Mouse (Mus musculus): ENCODE measurements around the gene Kmt2e. TPM values are rescaled to one million over a fixed set of nuclear protein-coding genes. Genes with fewer than 3 reads are reported as not detected.
"Not testable (repeated sequence)": the region's sequence is repeated elsewhere in the genome, so short reads cannot be mapped to it uniquely, and the experiment has no call there.

The Kmt2e gene
- polyA plus RNA-seq, 1 experiment from 2014 or later = 34.3 TPM

- peak overlapping the region; percentile 98 for H3K9ac ChIP-seq
- no peaks in the 10 kb centered on the region for H3K36me3 ChIP-seq (replicated peaks)
- no peaks in the 10 kb centered on the region for H3K27me3 ChIP-seq
- peak overlapping the region; percentile 100 for H3K27ac ChIP-seq (replicated peaks)
- ATAC-seq (ENCODE audit: insufficient read depth) = no peak
- peak overlapping the region; percentile 88 for H3K4me2 ChIP-seq
- no peaks in the 10 kb centered on the region for H3K9me3 ChIP-seq (replicated peaks)
- under 1% methylated on average over 46 of the region's 46 CpGs for WGBS (ENCODE audit: insufficient replicate concordance)
- peaks cover 26% of the 10 kb centered on the region for H3K4me1 ChIP-seq (replicated peaks)
- H3K4me3 ChIP-seq (replicated peaks) = peak overlapping the region; percentile 97
These were observed 599 bp downstream of the Kmt2e start for GRCm38 (mm10) chr5:23434598-23435481.

GRCm38 (mm10) chr5:23435482-23436125 lies 1.4 kb downstream of the Kmt2e start:
- Histone ChIP-seq H3K9ac (peak overlapping the region; percentile 98), H3K4me3 (replicated peaks) (peak overlapping the region; percentile 97), H3K4me2 (peak overlapping the region; percentile 88), H3K27ac (replicated peaks) (peak overlapping the region; percentile 100), H3K4me1 (replicated peaks) (peaks cover 23% of the 10 kb centered on the region), H3K36me3 (replicated peaks) (no peaks in the 10 kb centered on the region), H3K27me3 (no peaks in the 10 kb centered on the region), H3K9me3 (replicated peaks) (no peaks in the 10 kb centered on the region)
- no peak for ATAC-seq (ENCODE audit: insufficient read depth)
- WGBS (ENCODE audit: insufficient replicate concordance) = under 1% methylated on average over 13 of the region's 13 CpGs

- no peaks in the 10 kb centered on the region for H3K27me3 ChIP-seq
- no peak for ATAC-seq (ENCODE audit: insufficient read depth)
- no peaks in the 10 kb centered on the region for H3K9me3 ChIP-seq (replicated peaks)
- H3K9ac ChIP-seq = peak overlapping the region; percentile 20; the same call in 1 of the 2 replicates
- WGBS (ENCODE audit: insufficient replicate concordance) = 29% methylated on average over 2 of the region's 2 CpGs
- peak overlapping the region; percentile 88 for H3K4me2 ChIP-seq
- H3K36me3 ChIP-seq (replicated peaks) = no peaks in the 10 kb centered on the region; the same call in 1 of the 2 replicates
- H3K4me3 ChIP-seq (replicated peaks) = peak overlapping the region; percentile 97
- H3K27ac ChIP-seq (replicated peaks) = no peak overlapping the region
- H3K4me1 ChIP-seq (replicated peaks) = peaks cover 23% of the 10 kb centered on the region
These were observed 2.5 kb downstream of the Kmt2e start for GRCm38 (mm10) chr5:23436735-23437134.

- Histone ChIP-seq H3K36me3 (replicated peaks) (no peaks in the 10 kb centered on the region; the same call in 1 of the 2 replicates), H3K27ac (replicated peaks) (no peak overlapping the region), H3K27me3 (no peaks in the 10 kb centered on the region), H3K4me3 (replicated peaks) (no peak overlapping the region), H3K4me2 (no peak overlapping the region), H3K9ac (no peak overlapping the region), H3K9me3 (replicated peaks) (no peaks in the 10 kb centered on the region), H3K4me1 (replicated peaks) (peaks cover 43% of the 10 kb centered on the region)
- ATAC-seq (ENCODE audit: insufficient read depth) = no peak
- whole genome bisulfite sequencing (ENCODE audit: insufficient replicate concordance) = 61% methylated on average over 3 of the region's 3 CpGs
These were observed 5.6 kb downstream of the Kmt2e start for GRCm38 (mm10) chr5:23439857-23440256.

GRCm38 (mm10) chr5:23440572-23440971 lies 6.3 kb downstream of the Kmt2e start:
- Histone ChIP-seq H3K36me3 (replicated peaks) (peaks cover 2% of the 10 kb centered on the region), H3K9me3 (replicated peaks) (no peaks in the 10 kb centered on the region), H3K4me2 (no peak overlapping the region), H3K27ac (replicated peaks) (no peak overlapping the region), H3K9ac (no peak overlapping the region), H3K4me1 (replicated peaks) (peaks cover 43% of the 10 kb centered on the region), H3K4me3 (replicated peaks) (no peak overlapping the region), H3K27me3 (no peaks in the 10 kb centered on the region)
- ATAC-seq (ENCODE audit: insufficient read depth) = no peak

GRCm38 (mm10) chr5:23441916-23442315 lies 7.7 kb downstream of the Kmt2e start:
- no peaks in the 10 kb centered on the region for H3K27me3 ChIP-seq
- peaks cover 7% of the 10 kb centered on the region for H3K36me3 ChIP-seq (replicated peaks)
- no peak overlapping the region for H3K9ac ChIP-seq
- WGBS (ENCODE audit: insufficient replicate concordance) = 86% methylated on average over 1 of the region's 1 CpGs
- no peak overlapping the region for H3K4me3 ChIP-seq (replicated peaks)
- H3K9me3 ChIP-seq (replicated peaks) = no peaks in the 10 kb centered on the region
- H3K27ac ChIP-seq (replicated peaks) = no peak overlapping the region
- H3K4me1 ChIP-seq (replicated peaks) = peaks cover 38% of the 10 kb centered on the region
- no peak for ATAC-seq (ENCODE audit: insufficient read depth)
- H3K4me2 ChIP-seq = no peak overlapping the region

GRCm38 (mm10) chr5:23444411-23444810 lies 10.2 kb downstream of the Kmt2e start:
- WGBS (ENCODE audit: insufficient replicate concordance) = 20% methylated on average over 4 of the region's 4 CpGs
- peaks cover 34% of the 10 kb centered on the region for H3K4me1 ChIP-seq (replicated peaks)
- no peak overlapping the region for H3K4me3 ChIP-seq (replicated peaks)
- H3K9me3 ChIP-seq (replicated peaks) = no peaks in the 10 kb centered on the region
- H3K27ac ChIP-seq (replicated peaks) = no peak overlapping the region
- no peaks in the 10 kb centered on the region for H3K27me3 ChIP-seq
- no peak overlapping the region for H3K9ac ChIP-seq
- peak; percentile 56; the same call in 1 of the 2 replicates for ATAC-seq (ENCODE audit: insufficient read depth)
- peaks cover 9% of the 10 kb centered on the region for H3K36me3 ChIP-seq (replicated peaks)
- H3K4me2 ChIP-seq = peak overlapping the region; percentile 32; the same call in 1 of the 2 replicates

GRCm38 (mm10) chr5:23453561-23453960 lies 19.3 kb downstream of the Kmt2e start:
- H3K27me3 ChIP-seq; H3K9ac ChIP-seq; H3K4me1 ChIP-seq (replicated peaks); ATAC-seq (ENCODE audit: insufficient read depth); H3K4me2 ChIP-seq; H3K4me3 ChIP-seq (replicated peaks); H3K9me3 ChIP-seq (replicated peaks); H3K27ac ChIP-seq (replicated peaks): not testable (repeated sequence)
- 84% methylated on average over 2 of the region's 2 CpGs for WGBS (ENCODE audit: insufficient replicate concordance)
- peaks cover 48% of the 10 kb centered on the region for H3K36me3 ChIP-seq (replicated peaks)

- H3K4me2 ChIP-seq = no peak overlapping the region
- H3K36me3 ChIP-seq (replicated peaks) = peaks cover 52% of the 10 kb centered on the region
- H3K27ac ChIP-seq (replicated peaks) = no peak overlapping the region
- H3K4me1 ChIP-seq (replicated peaks) = peaks cover 8% of the 10 kb centered on the region
- no peak for ATAC-seq (ENCODE audit: insufficient read depth)
- no peak overlapping the region for H3K4me3 ChIP-seq (replicated peaks)
- no peaks in the 10 kb centered on the region for H3K27me3 ChIP-seq
- H3K9ac ChIP-seq = no peak overlapping the region
- H3K9me3 ChIP-seq (replicated peaks) = no peaks in the 10 kb centered on the region
- WGBS (ENCODE audit: insufficient replicate concordance) = 61% methylated on average over 2 of the region's 2 CpGs
These were observed 27.4 kb downstream of the Kmt2e start for GRCm38 (mm10) chr5:23461688-23462087.

GRCm38 (mm10) chr5:23464247-23464646 lies 30.0 kb downstream of the Kmt2e start:
- WGBS (ENCODE audit: insufficient replicate concordance) = 95% methylated on average over 3 of the region's 3 CpGs

GRCm38 (mm10) chr5:23464743-23465142 lies 30.5 kb downstream of the Kmt2e start:
- Histone ChIP-seq H3K27me3 (no peaks in the 10 kb centered on the region), H3K27ac (replicated peaks) (no peak overlapping the region), H3K36me3 (replicated peaks) (peaks cover 71% of the 10 kb centered on the region), H3K9me3 (replicated peaks) (no peaks in the 10 kb centered on the region), H3K9ac (no peak overlapping the region), H3K4me1 (replicated peaks) (peaks cover 3% of the 10 kb centered on the region; the same call in 1 of the 2 replicates), H3K4me2 (no peak overlapping the region), H3K4me3 (replicated peaks) (no peak overlapping the region)
- 88% methylated on average over 8 of the region's 8 CpGs for whole genome bisulfite sequencing (ENCODE audit: insufficient replicate concordance)
- no peak for ATAC-seq (ENCODE audit: insufficient read depth)

More at GRCm38 (mm10) chr5:23464247-23464646, 30.0 kb downstream of the Kmt2e start:
- Histone ChIP-seq H3K9me3 (replicated peaks) (no peaks in the 10 kb centered on the region), H3K9ac (no peak overlapping the region), H3K4me2 (no peak overlapping the region), H3K4me1 (replicated peaks) (peaks cover 3% of the 10 kb centered on the region; the same call in 1 of the 2 replicates), H3K27ac (replicated peaks) (no peak overlapping the region), H3K4me3 (replicated peaks) (no peak overlapping the region), H3K27me3 (no peaks in the 10 kb centered on the region), H3K36me3 (replicated peaks) (peaks cover 69% of the 10 kb centered on the region)
- ATAC-seq (ENCODE audit: insufficient read depth) = no peak
